Mouse (Mus musculus) embryonic facial prominence, embryonic 13.5 days (tissue): ENCODE results near the gene Poln. TPM values are rescaled to one million over a fixed set of nuclear protein-coding genes. Genes with fewer than 3 reads are reported as not detected.

Source experiments
- ATAC-seq: fragments of 200-750 bp; cut with Nextera tagmentation; 2 replicates; pipeline ENCODE4 v1.8.0; 2017; ENCODE audit warnings: low read depth; ENCODE audit not compliant: insufficient number of reproducible peaks, insufficient read depth, low FRiP score, low TSS enrichment
- H3K27ac ChIP-seq: fragments of 300-500 bp; sonication (generic); 2 replicates; pipeline ENCODE4 v1.5.1; 2015; ENCODE audit warnings: moderate library complexity, mild to moderate bottlenecking, inconsistent platforms
- H3K27me3 ChIP-seq: fragments of 300-500 bp; sonication (generic); 2 replicates; pipeline ENCODE4 v1.6.1; 2015; ENCODE audit warnings: mild to moderate bottlenecking, inconsistent platforms
- H3K36me3 ChIP-seq: fragments of 300-500 bp; sonication (generic); 2 replicates; pipeline ENCODE4 v1.6.1; 2015; ENCODE audit warnings: mild to moderate bottlenecking, inconsistent platforms
- H3K4me1 ChIP-seq: fragments of 300-500 bp; sonication (generic); 2 replicates; pipeline ENCODE4 v1.6.1; 2015; ENCODE audit warnings: inconsistent platforms
- H3K4me2 ChIP-seq: fragments of 300-500 bp; sonication (generic); 2 replicates; pipeline ENCODE4 v1.6.1; 2015; ENCODE audit warnings: moderate library complexity, mild to moderate bottlenecking, inconsistent platforms
- H3K4me3 ChIP-seq: fragments of 300-500 bp; sonication (generic); 2 replicates; pipeline ENCODE4 v1.5.1; 2015; ENCODE audit warnings: mild to moderate bottlenecking, inconsistent platforms
- H3K9ac ChIP-seq: fragments of 300-500 bp; sonication (generic); 2 replicates; pipeline ENCODE4 v1.6.1; 2015; ENCODE audit warnings: mild to moderate bottlenecking, inconsistent platforms
- H3K9me3 ChIP-seq: fragments of 300-500 bp; sonication (generic); 2 replicates; pipeline ENCODE4 v1.6.1; 2016; ENCODE audit warnings: inconsistent platforms
- WGBS: fragments of 180-500 bp; shearing (Covaris S2); methylation state at CpG from one replicate; pipeline ENCODE4 v1.1.7; 2015; ENCODE audit warnings: mixed read lengths; 5-methylcytosine and 5-hydroxymethylcytosine counted together
- polyA plus RNA-seq: library from polyadenylated mRNA; unstranded; fragments of >200 nt; fragmentation: Nextera tagmentation; extraction: Ambion mirVana; gene quantifications from 2 replicates; pipeline ENCODE4 v1.2.1, GENCODE M21; 2015

Poln gene
- 0.60 and 1.2 TPM in 2 replicates for polyA plus RNA-seq

GRCm38 (mm10) chr5:34168950-34169891 is at the start of gene Poln, which contains the start of gene Haus3:
Gene Poln, minus strand, starts transcription at chr5:34169448.
Gene Haus3, minus strand, starts transcription at chr5:34169527.
- Histone ChIP-seq H3K27me3 (no peaks in the 10 kb centered on the region), H3K4me3 (peak within 1 kb of the TSS; percentile 83), H3K4me1 (peaks cover 29% of the 10 kb centered on the region), H3K4me2 (peak within 1 kb of the TSS; percentile 68), H3K9me3 (no peaks in the 10 kb centered on the region), H3K9ac (peak within 1 kb of the TSS; percentile 90), H3K36me3 (peaks cover 15% of the 10 kb centered on the region), H3K27ac (peak within 1 kb of the TSS; percentile 90)
- under 1% methylated on average over 57 of the region's 57 CpGs for WGBS
- peak; percentile 100 for ATAC-seq

- peaks cover 1% of the 10 kb centered on the region; the same call in 1 of the 2 replicates for H3K4me1 ChIP-seq
- no peak for ATAC-seq
These were observed 49.4 kb upstream of the Poln start for GRCm38 (mm10) chr5:34218672-34219071.

DNA sequence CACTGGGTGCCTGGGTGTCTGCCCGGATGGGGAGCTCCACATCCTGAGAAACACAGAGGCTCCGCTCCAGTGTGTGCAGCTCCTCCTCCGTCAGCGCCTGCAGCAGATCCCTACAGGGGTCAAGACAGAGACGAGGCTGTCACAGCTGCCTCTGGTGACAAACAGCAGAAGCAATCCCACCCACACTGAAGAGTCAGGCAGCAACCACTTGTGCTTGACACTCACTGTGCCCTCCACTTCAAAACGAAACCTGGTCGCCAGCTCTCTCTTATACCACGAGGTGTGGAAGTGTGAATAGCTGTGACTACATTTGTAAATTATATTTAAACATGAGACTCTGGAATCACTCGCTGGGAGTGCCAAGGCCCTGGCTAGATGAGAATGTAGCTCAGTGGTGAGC is 48.5 kb upstream of the Poln start:
- peaks cover 4% of the 10 kb centered on the region; the same call in 1 of the 2 replicates for H3K4me1 ChIP-seq
- WGBS = 58% methylated on average over 9 of the region's 9 CpGs
- no peak overlapping the region for H3K4me3 ChIP-seq
- no peaks in the 10 kb centered on the region for H3K36me3 ChIP-seq
- H3K27ac ChIP-seq = no peak overlapping the region
- no peaks in the 10 kb centered on the region for H3K27me3 ChIP-seq
- H3K4me2 ChIP-seq = no peak overlapping the region
- H3K9me3 ChIP-seq = no peaks in the 10 kb centered on the region
- ATAC-seq = no peak
- no peak overlapping the region for H3K9ac ChIP-seq

More at GRCm38 (mm10) chr5:34218672-34219071, 49.4 kb upstream of the Poln start:
- Histone ChIP-seq H3K9ac (no peak overlapping the region), H3K36me3 (no peaks in the 10 kb centered on the region), H3K27me3 (no peaks in the 10 kb centered on the region), H3K9me3 (no peaks in the 10 kb centered on the region), H3K4me2 (no peak overlapping the region), H3K27ac (no peak overlapping the region), H3K4me3 (no peak overlapping the region)
- WGBS = 61% methylated on average over 5 of the region's 5 CpGs

GRCm38 (mm10) chr5:34216025-34216424 is 46.8 kb upstream of the Poln start:
- no peak overlapping the region for H3K9ac ChIP-seq
- no peak for ATAC-seq

DNA sequence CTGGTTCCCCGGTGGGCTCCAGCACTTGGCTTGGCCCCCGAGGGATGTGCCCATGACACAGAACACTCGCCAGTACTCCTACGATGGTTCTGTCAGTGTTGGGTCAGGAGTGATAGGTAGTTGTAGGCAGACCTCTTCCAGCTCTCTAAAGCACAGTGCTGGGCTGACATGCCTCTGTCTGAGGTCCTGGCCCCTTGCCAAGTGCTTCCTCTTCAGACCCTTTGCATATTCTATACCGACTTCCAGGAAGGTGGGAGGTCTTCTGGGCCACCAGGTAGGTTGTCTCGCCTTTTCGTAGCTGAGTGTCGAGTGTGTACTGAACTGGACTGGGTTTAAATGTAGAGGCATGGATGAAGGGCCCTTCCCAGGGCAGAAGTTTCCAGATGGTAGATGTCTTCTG is 44.4 kb upstream of the Poln start:
- Histone ChIP-seq H3K36me3 (no peaks in the 10 kb centered on the region), H3K4me1 (peaks cover 4% of the 10 kb centered on the region; the same call in 1 of the 2 replicates), H3K4me2 (no peak overlapping the region), H3K27ac (no peak overlapping the region), H3K9ac (no peak overlapping the region), H3K27me3 (no peaks in the 10 kb centered on the region), H3K4me3 (no peak overlapping the region), H3K9me3 (no peaks in the 10 kb centered on the region)
- WGBS = 70% methylated on average over 8 of the region's 8 CpGs
- no peak for ATAC-seq

More at GRCm38 (mm10) chr5:34216025-34216424, 46.8 kb upstream of the Poln start:
- Histone ChIP-seq H3K36me3 (no peaks in the 10 kb centered on the region), H3K27ac (no peak overlapping the region), H3K27me3 (no peaks in the 10 kb centered on the region), H3K9me3 (no peaks in the 10 kb centered on the region), H3K4me3 (no peak overlapping the region), H3K4me2 (no peak overlapping the region), H3K4me1 (peaks cover 4% of the 10 kb centered on the region; the same call in 1 of the 2 replicates)
- WGBS = 81% methylated on average over 7 of the region's 7 CpGs

- Histone ChIP-seq H3K4me1 (peaks cover 14% of the 10 kb centered on the region; the same call in 1 of the 2 replicates), H3K27ac (no peak overlapping the region), H3K9ac (no peak overlapping the region), H3K9me3 (no peaks in the 10 kb centered on the region), H3K4me3 (no peak overlapping the region), H3K36me3 (no peaks in the 10 kb centered on the region), H3K4me2 (no peak overlapping the region), H3K27me3 (no peaks in the 10 kb centered on the region)
- WGBS = 0% methylated on average over 1 of the region's 1 CpGs
- ATAC-seq = 0 out of 2 replicates have a peak, but pooled peaks have one; percentile 57
These were observed 41.0 kb upstream of the Poln start for GRCm38 (mm10) chr5:34210279-34210678.

- no peak for ATAC-seq
- no peak overlapping the region for H3K4me2 ChIP-seq
- WGBS = 48% methylated on average over 3 of the region's 3 CpGs
These were observed 38.3 kb upstream of the Poln start for GRCm38 (mm10) chr5:34207503-34207902.

DNA sequence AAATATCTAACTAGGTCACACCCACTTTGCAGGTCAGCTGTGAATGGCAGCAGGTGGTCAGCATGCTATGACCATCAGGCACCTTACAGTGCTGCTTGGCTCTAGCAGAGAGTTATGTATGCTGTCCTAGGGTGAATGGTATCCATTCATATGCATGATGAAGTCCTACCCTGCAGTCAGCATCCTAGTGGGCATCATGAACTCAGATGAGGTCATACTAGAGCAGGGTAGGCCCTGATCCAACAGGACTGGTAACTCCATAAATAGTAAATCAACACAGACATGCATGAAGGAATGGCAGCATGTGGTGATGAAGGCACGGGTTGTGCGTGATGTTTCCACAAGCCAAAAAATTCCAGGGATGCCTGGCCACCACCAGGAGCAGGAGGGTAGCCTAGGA is 36.5 kb upstream of the Poln start:
- no peak for ATAC-seq
- H3K9me3 ChIP-seq = no peaks in the 10 kb centered on the region
- 73% methylated on average over 2 of the region's 2 CpGs for WGBS
- H3K36me3 ChIP-seq = no peaks in the 10 kb centered on the region
- H3K4me3 ChIP-seq = no peak overlapping the region
- H3K4me1 ChIP-seq = peaks cover 17% of the 10 kb centered on the region; the same call in 1 of the 2 replicates
- no peaks in the 10 kb centered on the region for H3K27me3 ChIP-seq
- H3K27ac ChIP-seq = no peak overlapping the region
- no peak overlapping the region for H3K9ac ChIP-seq
- H3K4me2 ChIP-seq = no peak overlapping the region

More at GRCm38 (mm10) chr5:34207503-34207902, 38.3 kb upstream of the Poln start:
- Histone ChIP-seq H3K9me3 (no peaks in the 10 kb centered on the region), H3K27ac (no peak overlapping the region), H3K4me1 (peaks cover 14% of the 10 kb centered on the region; the same call in 1 of the 2 replicates), H3K4me3 (no peak overlapping the region), H3K9ac (no peak overlapping the region), H3K36me3 (no peaks in the 10 kb centered on the region), H3K27me3 (no peaks in the 10 kb centered on the region)

GRCm38 (mm10) chr5:34204911-34205310 is 35.7 kb upstream of the Poln start:
- Histone ChIP-seq H3K9ac (no peak overlapping the region), H3K4me2 (no peak overlapping the region), H3K9me3 (no peaks in the 10 kb centered on the region), H3K4me3 (no peak overlapping the region), H3K27ac (no peak overlapping the region), H3K4me1 (peaks cover 17% of the 10 kb centered on the region; the same call in 1 of the 2 replicates), H3K27me3 (no peaks in the 10 kb centered on the region), H3K36me3 (no peaks in the 10 kb centered on the region)
- ATAC-seq = no peak
- 79% methylated on average over 2 of the region's 2 CpGs for WGBS

DNA sequence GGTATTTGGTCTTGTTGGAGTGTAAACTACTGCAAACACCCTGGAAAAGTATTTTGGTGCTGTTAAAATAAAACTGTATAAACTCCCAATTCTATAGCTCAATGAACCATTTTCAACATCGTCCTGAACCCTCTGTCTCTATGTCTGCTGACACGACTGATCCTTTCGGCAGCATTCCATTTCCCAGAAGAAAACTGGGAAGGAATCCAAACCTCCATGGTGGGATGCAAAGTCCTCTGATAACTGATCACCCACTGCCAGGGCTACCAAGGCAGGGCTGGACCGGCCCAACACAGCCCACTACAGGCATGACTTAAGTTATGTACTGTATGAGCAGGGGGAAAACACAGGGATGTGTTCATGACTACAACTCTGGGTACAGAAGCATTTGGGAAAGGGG is 32.8 kb upstream of the Poln start:
- Histone ChIP-seq H3K27me3 (no peaks in the 10 kb centered on the region), H3K4me3 (no peak overlapping the region), H3K4me2 (no peak overlapping the region), H3K4me1 (peaks cover 8% of the 10 kb centered on the region; the same call in 1 of the 2 replicates), H3K36me3 (no peaks in the 10 kb centered on the region), H3K9me3 (no peaks in the 10 kb centered on the region), H3K9ac (no peak overlapping the region), H3K27ac (no peak overlapping the region)
- WGBS = 81% methylated on average over 4 of the region's 4 CpGs
- no peak for ATAC-seq

GRCm38 (mm10) chr5:34201396-34201795 is 32.1 kb upstream of the Poln start:
- 54% methylated on average over 2 of the region's 2 CpGs for WGBS
- Histone ChIP-seq H3K27ac (no peak overlapping the region), H3K9ac (no peak overlapping the region), H3K4me2 (no peak overlapping the region), H3K4me3 (no peak overlapping the region), H3K27me3 (no peaks in the 10 kb centered on the region), H3K9me3 (no peaks in the 10 kb centered on the region), H3K4me1 (peaks cover 8% of the 10 kb centered on the region; the same call in 1 of the 2 replicates), H3K36me3 (no peaks in the 10 kb centered on the region)
- ATAC-seq = no peak
